Mouse (Mus musculus) frontal cortex, postnatal 10 days (tissue): ENCODE results near the gene Gm6803.
"Not testable (repeated sequence)": the region's sequence is repeated elsewhere in the genome, so short reads cannot be mapped to it uniquely, and the experiment has no call there.

Experiments
- DNase-seq, 2 experiments: peaks; one replicate each; pipeline ENCODE4 v3.0.0; 2022; ENCODE audit warnings: low spot score in 2 of 2, mixed read lengths in 1 of 2

Gene Gm6803

GRCm38 (mm10) chr12:88018671-88019070, at the start of gene Gm6803:
Gene Gm6803, minus strand, starts transcription at chr12:88018771.
- not testable (repeated sequence) for DNase-seq

- not testable (repeated sequence) for DNase-seq
Measured at GRCm38 (mm10) chr12:88045226-88045625, 26.7 kb upstream of the Gm6803 start.

- not testable (repeated sequence) for DNase-seq
Measured at GRCm38 (mm10) chr12:88039703-88040102, 21.1 kb upstream of the Gm6803 start.

- not testable (repeated sequence) for DNase-seq
Measured at GRCm38 (mm10) chr12:88039062-88039461, 20.5 kb upstream of the Gm6803 start.

GRCm38 (mm10) chr12:88032250-88032649, 13.7 kb upstream of the Gm6803 start:
- not testable (repeated sequence) for DNase-seq

GRCm38 (mm10) chr12:88026704-88027103, 8.1 kb upstream of the Gm6803 start, which contains the start of gene Gm2056:
Gene Gm2056, plus strand, starts transcription at chr12:88027004.
- not testable (repeated sequence) for DNase-seq

GRCm38 (mm10) chr12:88011548-88011947, 7.0 kb downstream of the Gm6803 start, which contains the start of gene Gm2075:
Gene Gm2075, plus strand, starts transcription at chr12:88011848.
- not testable (repeated sequence) for DNase-seq

GRCm38 (mm10) chr12:88004118-88004517, 14.5 kb downstream of the Gm6803 start:
- DNase-seq, result not testable (repeated sequence)

GRCm38 (mm10) chr12:87984000-87984399, 34.6 kb downstream of the Gm6803 start:
- DNase-seq, result not testable (repeated sequence)
